ENCODE assay signal across 8 mouse cellular contexts in the genomic region with DNA sequence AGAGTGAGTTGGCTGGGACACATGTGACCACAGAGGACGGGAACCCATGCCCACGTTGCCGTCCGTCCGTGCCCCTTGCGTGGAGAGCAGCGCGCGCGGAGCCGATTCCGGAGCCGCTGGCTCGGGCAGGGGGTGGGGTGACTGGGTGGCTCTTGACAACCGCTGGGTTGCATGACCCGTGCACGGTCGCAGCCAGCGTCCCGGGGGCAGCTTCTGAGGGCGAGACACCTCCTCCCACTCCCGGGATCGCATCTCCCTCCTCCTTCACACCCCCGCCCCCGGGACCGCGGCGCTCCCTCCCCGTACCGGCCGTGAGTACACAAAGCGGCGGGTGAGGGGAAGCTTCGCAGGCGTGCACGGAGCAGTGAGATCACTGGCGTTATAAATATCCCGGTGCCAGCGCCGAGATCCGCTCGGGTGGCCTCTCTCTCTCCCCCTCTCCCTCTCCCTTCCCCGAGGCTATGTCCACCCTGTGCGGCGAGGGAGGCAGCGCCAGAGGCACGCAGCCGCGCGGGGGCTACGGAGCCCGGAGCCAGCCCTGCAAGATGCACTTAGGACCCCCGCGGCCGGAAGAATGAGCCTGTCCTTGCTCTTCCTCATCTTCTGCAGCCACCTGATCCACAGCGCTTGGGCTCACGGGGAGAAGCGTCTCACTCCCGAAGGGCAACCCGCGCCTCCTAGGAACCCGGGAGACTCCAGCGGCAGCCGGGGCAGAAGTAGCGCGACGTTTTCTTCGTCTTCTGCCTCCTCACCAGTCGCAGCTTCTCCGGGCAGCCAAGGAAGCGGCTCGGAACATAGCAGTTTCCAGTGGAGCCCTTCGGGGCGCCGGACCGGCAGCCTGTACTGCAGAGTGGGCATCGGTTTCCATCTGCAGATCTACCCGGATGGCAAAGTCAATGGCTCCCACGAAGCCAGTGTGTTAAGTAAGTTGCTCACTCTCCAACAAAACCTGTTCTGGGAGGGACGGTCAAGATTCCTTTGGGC. TPM values are rescaled to one million over a fixed set of nuclear protein-coding genes. Genes with fewer than 3 reads are reported as not detected.
DNase-seq lines count a peak whose midpoint lies in the region; ATAC-seq and TF ChIP-seq lines count a peak whose summit lies in the region.

A gene (plus strand): TSS at position 347 of the 984 bp plus-strand sequence.

- TF ChIP-seq CTCF in intestine, postnatal 0 days (IDR thresholded peaks at IDR 0.05; ENCODE audit: low read depth): no peak

- WGBS in intestine, postnatal 0 days: under 1% methylated on average over 78 of the region's 80 CpGs
- under 1% methylated on average over 67 of the region's 80 CpGs for WGBS in liver, embryonic 12.5 days (ENCODE audit: insufficient replicate concordance)

- no peaks in the 10 kb centered on the region for H3K4me1 ChIP-seq in intestine, postnatal 0 days (replicated peaks; ENCODE audit: control insufficient read depth, insufficient read depth, low read length)
- no peaks in the 10 kb centered on the region for H3K4me1 ChIP-seq in liver, embryonic 12.5 days

- DNase-seq in layer of hippocampus, adult 11-12 months (ENCODE audit: low spot score): peak; percentile 28
- DNase-seq in layer of hippocampus, adult 9-10 months (ENCODE audit: low spot score): no peak
- peak; percentile 79 to 82 for DNase-seq in cerebellum, postnatal 10 days
- peak; percentile 15 to 38 for DNase-seq in frontal cortex, postnatal 10 days (ENCODE audit: low spot score in 2 of 2)
- peak; percentile 62 for DNase-seq in retina, embryonic 14.5 days (ENCODE audit: low spot score)
- DNase-seq in spleen, postnatal 14 days (ENCODE audit: low spot score in 2 of 2): no peak

- H3K9ac ChIP-seq in intestine, postnatal 0 days (ENCODE audit: low read depth, low read length): peak within 1 kb of the TSS; percentile 7; the same call in 1 of the 2 replicates
- 0 out of 2 replicates have a peak within 1 kb of the TSS, but pooled peaks have one; percentile 12 for H3K9ac ChIP-seq in liver, embryonic 12.5 days

- ATAC-seq in intestine, postnatal 0 days: 0 out of 2 replicates have a peak, but pooled peaks have one; percentile 25
- no peak for ATAC-seq in liver, embryonic 12.5 days

- no peak within 1 kb of the TSS for H3K27ac ChIP-seq in intestine, postnatal 0 days (ENCODE audit: low read depth, low read length)
- H3K27ac ChIP-seq in liver, embryonic 12.5 days: no peak within 1 kb of the TSS

- peaks cover 56% of the 10 kb centered on the region for H3K27me3 ChIP-seq in intestine, postnatal 0 days (replicated peaks; ENCODE audit: control insufficient read depth, insufficient read depth, low read length)
- peaks cover 68% of the 10 kb centered on the region for H3K27me3 ChIP-seq in liver, embryonic 12.5 days (replicated peaks)

- H3K4me3 ChIP-seq in intestine, postnatal 0 days (ENCODE audit: low read depth, low read length): peak within 1 kb of the TSS; percentile 53
- peak within 1 kb of the TSS; percentile 45 for H3K4me3 ChIP-seq in liver, embryonic 12.5 days

- no peaks in the 10 kb centered on the region for H3K9me3 ChIP-seq in intestine, postnatal 0 days (ENCODE audit: control insufficient read depth)
- H3K9me3 ChIP-seq in liver, embryonic 12.5 days (replicated peaks): no peaks in the 10 kb centered on the region

- peak within 1 kb of the TSS; percentile 91 for H3K4me2 ChIP-seq in intestine, postnatal 0 days (replicated peaks; ENCODE audit: low read depth)
- peak within 1 kb of the TSS; percentile 68 for H3K4me2 ChIP-seq in liver, embryonic 12.5 days

- no peaks in the 10 kb centered on the region for H3K36me3 ChIP-seq in intestine, postnatal 0 days (ENCODE audit: control insufficient read depth, insufficient read depth)
- H3K36me3 ChIP-seq in liver, embryonic 12.5 days: no peaks in the 10 kb centered on the region

RNA-seq across cellular contexts. Expression of the gene that starts here (rescaled TPM):
- polyA plus RNA-seq in intestine, postnatal 0 days (2015; fragmentation: Nextera tagmentation; extraction: Ambion mirVana): 0.31 and 0.59 TPM in 2 replicates
- polyA plus RNA-seq in liver, embryonic 12.5 days (2016; fragmentation: Nextera tagmentation; extraction: Ambion mirVana): 0.33 and 0.83 TPM in 2 replicates

Comparison
In these comparisons a context has a peak if more than half of its experiments do, and no peak if none do; other contexts are left out.
1. DNase-seq: peak in layer of hippocampus, adult 11-12 months (single experiment), cerebellum, postnatal 10 days (2 of 2), frontal cortex, postnatal 10 days (2 of 2) and retina, embryonic 14.5 days (single experiment); none in layer of hippocampus, adult 9-10 months (single experiment) and spleen, postnatal 14 days (0 of 2).
2. Peak in ATAC-seq, H3K4me3 ChIP-seq, H3K9ac ChIP-seq and H3K4me2 ChIP-seq in intestine, postnatal 0 days; RNA of the gene not detected or under 1 TPM.